Mouse (Mus musculus) monocyte, adult 2 months (primary cell): Measurements from ENCODE around the gene Acp4.
"Not testable (repeated sequence)": the region's sequence is repeated elsewhere in the genome, so short reads cannot be mapped to it uniquely, and the experiment has no call there.

ENCODE experiments used
- DNase-seq, 2 experiments: peaks; one replicate each; pipeline ENCODE4 v3.0.0; 2022; ENCODE audit warnings: low spot score in 2 of 2, low read depth in 1 of 2

The Acp4 gene

GRCm38 (mm10) chr7:44257278-44257677, at the start of gene Acp4:
Gene Acp4, minus strand, starts transcription at chr7:44257378.
- DNase-seq: no peak

GRCm38 (mm10) chr7:44306516-44307240, 49.5 kb upstream of the Acp4 start, which contains the start of gene Clec11a:
Gene Clec11a, minus strand, starts transcription at chr7:44306902.
- no peak for DNase-seq

GRCm38 (mm10) chr7:44305686-44306085, 48.5 kb upstream of the Acp4 start:
- DNase-seq: no peak

- DNase-seq: peak; percentile 87 to 93
Measured at GRCm38 (mm10) chr7:44304775-44305641, 47.8 kb upstream of the Acp4 start.

- DNase-seq: no peak
Measured at GRCm38 (mm10) chr7:44304463-44304774, 47.2 kb upstream of the Acp4 start.

- no peak for DNase-seq
Measured at GRCm38 (mm10) chr7:44303346-44304340, 46.5 kb upstream of the Acp4 start.

- not testable (repeated sequence) for DNase-seq
Measured at GRCm38 (mm10) chr7:44297501-44297900, 40.3 kb upstream of the Acp4 start.

- no peak for DNase-seq
Measured at GRCm38 (mm10) chr7:44291418-44291817, 34.2 kb upstream of the Acp4 start.

- no peak for DNase-seq
Measured at GRCm38 (mm10) chr7:44290986-44291385, 33.8 kb upstream of the Acp4 start.

GRCm38 (mm10) chr7:44287760-44288159, 30.6 kb upstream of the Acp4 start:
- no peak for DNase-seq

GRCm38 (mm10) chr7:44281586-44281985, 24.4 kb upstream of the Acp4 start:
- no peak for DNase-seq

- DNase-seq: no peak
Measured at GRCm38 (mm10) chr7:44280959-44281358, 23.8 kb upstream of the Acp4 start.

- DNase-seq: no peak
Measured at GRCm38 (mm10) chr7:44277250-44277622, 20.1 kb upstream of the Acp4 start.

- no peak for DNase-seq
Measured at GRCm38 (mm10) chr7:44276461-44277249, 19.5 kb upstream of the Acp4 start.

GRCm38 (mm10) chr7:44275546-44275945, 18.4 kb upstream of the Acp4 start:
- DNase-seq: no peak

- no peak for DNase-seq
Measured at GRCm38 (mm10) chr7:44274096-44274495, 16.9 kb upstream of the Acp4 start.

GRCm38 (mm10) chr7:44273446-44273845, 16.3 kb upstream of the Acp4 start:
- no peak for DNase-seq

GRCm38 (mm10) chr7:44272546-44272945, 15.4 kb upstream of the Acp4 start:
- no peak for DNase-seq

- DNase-seq: no peak
Measured at GRCm38 (mm10) chr7:44271309-44271708, 14.1 kb upstream of the Acp4 start.

GRCm38 (mm10) chr7:44269397-44269796, 12.2 kb upstream of the Acp4 start:
- no peak for DNase-seq
